Mouse (Mus musculus) liver, adult (tissue): ENCODE measurements around the gene Lck.

ENCODE experiments used
- GATA4 ChIP-seq: IDR thresholded peaks from 2 replicates; pipeline ENCODE4 v1.6.1; 2014; ENCODE audit warnings: mild to moderate bottlenecking, low read length; ENCODE audit not compliant: insufficient replicate concordance

The Lck gene

DNA sequence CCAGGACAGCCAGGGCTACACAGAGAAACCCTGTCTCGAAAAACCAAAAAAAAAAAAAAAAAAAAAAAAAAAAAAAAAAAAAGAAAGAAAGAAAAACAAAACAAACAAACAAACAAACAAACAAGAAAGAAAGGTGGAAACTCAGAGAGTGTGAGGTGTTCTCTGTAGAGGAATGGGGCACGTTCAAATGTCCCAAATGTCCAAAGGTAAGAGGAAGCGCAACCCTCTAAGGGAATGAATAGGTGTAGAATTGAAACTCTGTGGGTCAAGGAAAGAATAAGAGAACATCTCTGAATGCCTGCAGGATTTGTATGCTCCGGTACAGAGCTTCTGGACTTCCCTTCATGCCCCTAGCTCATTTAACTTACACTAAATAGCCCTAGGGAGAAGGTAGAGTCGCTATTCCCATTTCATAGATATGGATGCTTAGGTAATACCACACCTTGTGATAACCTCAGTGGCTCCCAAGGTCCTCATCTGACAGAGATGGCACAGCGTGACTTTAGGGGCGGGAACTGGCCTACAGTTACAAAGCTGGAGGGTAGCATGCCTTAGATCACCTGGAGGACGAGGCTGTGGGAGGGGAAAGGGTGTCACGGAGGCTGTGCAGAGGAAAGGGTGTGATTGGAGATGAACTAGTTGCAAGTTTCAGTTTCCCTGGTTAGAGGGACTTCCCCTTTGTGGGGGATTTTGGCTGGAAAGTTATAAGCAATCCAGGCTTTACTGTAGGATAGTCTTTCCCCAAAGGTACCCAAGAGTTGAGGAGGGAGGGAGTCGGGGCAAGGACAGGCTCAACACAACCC is 65.8 kb downstream of the Lck start:
- TF ChIP-seq GATA4: no peak

DNA sequence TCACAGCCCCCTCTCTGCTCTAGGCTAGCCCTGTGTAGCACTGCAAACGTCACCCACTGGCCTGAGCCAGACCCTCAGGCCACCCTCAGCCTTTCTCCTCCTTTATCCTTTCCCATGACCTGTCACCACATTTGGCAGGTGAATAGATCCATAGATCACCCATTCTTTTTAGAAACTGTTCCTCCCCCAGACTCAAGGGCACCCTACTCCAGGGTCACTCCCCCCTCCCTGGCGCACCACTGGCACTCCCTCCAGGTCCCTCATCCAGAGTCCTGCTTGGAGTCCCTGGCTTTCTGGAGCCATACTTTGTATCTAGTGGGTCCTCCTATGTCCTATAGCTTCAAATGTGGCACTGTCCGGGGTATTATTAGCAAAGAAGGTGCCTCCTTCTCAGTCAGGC is 67.9 kb downstream of the Lck start:
- no peak for TF ChIP-seq GATA4

DNA sequence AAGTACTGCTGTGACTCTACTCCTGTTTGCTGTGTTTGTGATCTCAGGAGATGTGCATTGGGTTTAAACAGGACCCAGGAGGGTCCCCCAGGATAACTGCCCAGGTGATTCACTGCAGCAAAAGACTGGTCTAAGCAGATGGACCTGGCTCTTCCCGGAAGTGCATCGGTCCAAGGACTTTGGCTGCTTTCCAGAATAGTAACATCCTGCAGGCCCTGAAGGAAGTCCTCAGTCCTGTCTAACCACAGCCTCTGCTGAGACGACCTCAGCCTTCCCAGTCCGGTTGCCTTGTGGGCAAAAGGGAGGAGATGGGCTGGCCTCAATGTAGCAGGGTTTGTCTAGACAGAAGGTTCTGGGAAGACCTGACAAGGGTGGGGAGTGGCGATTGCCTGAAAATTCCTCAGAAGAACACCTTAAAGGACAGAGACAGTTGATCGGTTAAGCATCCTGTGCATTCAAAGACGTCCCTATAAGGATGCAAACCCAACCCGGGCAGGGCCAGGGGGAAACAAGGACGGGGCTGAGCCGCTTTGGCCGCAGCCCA is 70.5 kb downstream of the Lck start:
- TF ChIP-seq GATA4: no peak

GRCm38 (mm10) chr4:129502327-129502888 is 71.0 kb downstream of the Lck start:
- TF ChIP-seq GATA4: no peak

- TF ChIP-seq GATA4: no peak
Observed at GRCm38 (mm10) chr4:129500607-129501566, 72.6 kb downstream of the Lck start.

- TF ChIP-seq GATA4: no peak
Observed at GRCm38 (mm10) chr4:129500017-129500416, 73.4 kb downstream of the Lck start.

- TF ChIP-seq GATA4: peak; percentile 89; the same call in 1 of the 2 replicates
Observed at GRCm38 (mm10) chr4:129498941-129499340, 74.5 kb downstream of the Lck start.
